21 mouse cellular contexts compared by ENCODE assay signal in genomic region chr9:122814775-122815174, GRCm38 (mm10). TPM values are rescaled to one million over a fixed set of nuclear protein-coding genes. Genes with fewer than 3 reads are reported as not detected.
DNase-seq lines count a peak whose midpoint lies in the region; ATAC-seq and TF ChIP-seq lines count a peak whose summit lies in the region.
"Had no signal": no experiment of that assay in that cellular context is flagged by ENCODE, and none has a peak within 500 bp of the region (broad histone marks: within the 10 kb centered on the region; RNA-seq: fewer than 3 reads in every experiment).

No protein-coding gene starts in this region.

- H3K27me3 ChIP-seq in kidney, adult 2 months (replicated peaks; ENCODE audit: control insufficient read depth, insufficient read depth, low read length), result no peaks in the 10 kb centered on the region
- H3K27me3 ChIP-seq in kidney, embryonic 16.5 days (ENCODE audit: insufficient read depth, low read length), result no peaks in the 10 kb centered on the region
- H3K27me3 ChIP-seq in intestine, embryonic 15.5 days (replicated peaks), result no peaks in the 10 kb centered on the region
- no peaks in the 10 kb centered on the region for H3K27me3 ChIP-seq in intestine, embryonic 16.5 days (replicated peaks; ENCODE audit: control insufficient read depth, insufficient read depth, low read length)
- H3K27me3 ChIP-seq: embryonic facial prominence, embryonic 12.5 days; forebrain, embryonic 13.5 days; forebrain, embryonic 15.5 days had no signal

- ATAC-seq in kidney, embryonic 16.5 days (ENCODE audit: low FRiP score, low TSS enrichment), result no peak
- ATAC-seq in intestine, embryonic 15.5 days, result peak; percentile 79
- peak; percentile 62 for ATAC-seq in intestine, embryonic 16.5 days
- ATAC-seq: forebrain, embryonic 13.5 days; forebrain, embryonic 15.5 days had no signal

- no peak overlapping the region for H3K4me3 ChIP-seq in kidney, adult 2 months (ENCODE audit: insufficient read depth, low read depth, low read length)
- no peak overlapping the region for H3K4me3 ChIP-seq in kidney, embryonic 16.5 days (ENCODE audit: low read length)
- H3K4me3 ChIP-seq in intestine, embryonic 15.5 days (replicated peaks), result no peak overlapping the region
- H3K4me3 ChIP-seq in intestine, embryonic 16.5 days (ENCODE audit: low read length), result no peak overlapping the region
- H3K4me3 ChIP-seq: embryonic facial prominence, embryonic 12.5 days; forebrain, embryonic 13.5 days; forebrain, embryonic 15.5 days had no signal

- no peak for DNase-seq in kidney, adult 2 months
- peak; percentile 17 for DNase-seq in yolk sac, embryonic 10.5 days (ENCODE audit: low spot score)
- DNase-seq in layer of hippocampus, adult 9-10 months (ENCODE audit: low spot score), result no peak
- no peak for DNase-seq in layer of hippocampus, adult 11-12 months (ENCODE audit: low spot score)
- DNase-seq: adrenal gland, adult 2 months; adrenal gland, postnatal 10 days; adrenal gland, postnatal 25 days; cerebellum, adult 11 months; cerebellum, adult 18-20 months; cerebellum, adult 8-10 months; cerebellum, adult 9-11 months; cerebellum, postnatal 14 days; cerebellum, postnatal 36 days; embryo, embryonic 11 days had no signal

- H3K9me3 ChIP-seq in kidney, embryonic 16.5 days (ENCODE audit: low read length), result no peaks in the 10 kb centered on the region
- H3K9me3 ChIP-seq in intestine, embryonic 15.5 days, result no peaks in the 10 kb centered on the region
- no peaks in the 10 kb centered on the region for H3K9me3 ChIP-seq in intestine, embryonic 16.5 days (ENCODE audit: control insufficient read depth, low read length)
- H3K9me3 ChIP-seq: embryonic facial prominence, embryonic 12.5 days; forebrain, embryonic 13.5 days; forebrain, embryonic 15.5 days had no signal

- TF ChIP-seq POLR2A in kidney, adult 2 months (IDR thresholded peaks at IDR 0.05; ENCODE audit: low read depth, low read length), result no peak

- peaks cover 9% of the 10 kb centered on the region for H3K4me1 ChIP-seq in kidney, adult 2 months (ENCODE audit: control insufficient read depth, insufficient read depth, low read length)
- H3K4me1 ChIP-seq in kidney, embryonic 16.5 days (ENCODE audit: insufficient read depth, low read length), result no peaks in the 10 kb centered on the region
- H3K4me1 ChIP-seq in intestine, embryonic 15.5 days (replicated peaks), result no peaks in the 10 kb centered on the region
- H3K4me1 ChIP-seq in intestine, embryonic 16.5 days (ENCODE audit: control insufficient read depth, insufficient read depth, low read length), result no peaks in the 10 kb centered on the region
- H3K4me1 ChIP-seq: embryonic facial prominence, embryonic 12.5 days; forebrain, embryonic 13.5 days; forebrain, embryonic 15.5 days had no signal

- peaks cover 8% of the 10 kb centered on the region; the same call in 1 of the 2 replicates for H3K36me3 ChIP-seq in kidney, adult 2 months (ENCODE audit: control insufficient read depth, insufficient read depth, low read length)
- H3K36me3 ChIP-seq in kidney, embryonic 16.5 days (ENCODE audit: insufficient read depth, low read length), result peaks cover 8% of the 10 kb centered on the region; the same call in 1 of the 2 replicates
- H3K36me3 ChIP-seq in intestine, embryonic 15.5 days, result no peaks in the 10 kb centered on the region
- no peaks in the 10 kb centered on the region for H3K36me3 ChIP-seq in intestine, embryonic 16.5 days (ENCODE audit: control insufficient read depth, insufficient read depth, low read length)

- H3K4me2 ChIP-seq in kidney, embryonic 16.5 days (replicated peaks; ENCODE audit: low read depth, low read length), result no peak overlapping the region
- H3K4me2 ChIP-seq in intestine, embryonic 15.5 days (replicated peaks), result no peak overlapping the region
- H3K4me2 ChIP-seq in intestine, embryonic 16.5 days (ENCODE audit: low read depth, low read length), result no peak overlapping the region
- H3K4me2 ChIP-seq: embryonic facial prominence, embryonic 12.5 days; forebrain, embryonic 13.5 days; forebrain, embryonic 15.5 days had no signal

- no peak overlapping the region for H3K9ac ChIP-seq in kidney, embryonic 16.5 days (replicated peaks; ENCODE audit: low read length)
- H3K9ac ChIP-seq in intestine, embryonic 15.5 days, result no peak overlapping the region
- no peak overlapping the region for H3K9ac ChIP-seq in intestine, embryonic 16.5 days (ENCODE audit: low read depth, low read length)
- H3K9ac ChIP-seq: embryonic facial prominence, embryonic 12.5 days; forebrain, embryonic 13.5 days; forebrain, embryonic 15.5 days had no signal

- peak overlapping the region; percentile 72 for H3K27ac ChIP-seq in kidney, adult 2 months (ENCODE audit: insufficient read depth, low read depth, low read length)
- no peak overlapping the region for H3K27ac ChIP-seq in kidney, embryonic 16.5 days (ENCODE audit: low read length)
- no peak overlapping the region for H3K27ac ChIP-seq in intestine, embryonic 15.5 days
- peak overlapping the region; percentile 51; the same call in 1 of the 2 replicates for H3K27ac ChIP-seq in intestine, embryonic 16.5 days (ENCODE audit: low read length)
- H3K27ac ChIP-seq: embryonic facial prominence, embryonic 12.5 days; forebrain, embryonic 13.5 days; forebrain, embryonic 15.5 days had no signal

- 67% methylated on average over 2 of the region's 2 CpGs for WGBS in kidney, adult 2 months
- WGBS in kidney, embryonic 16.5 days, result 88% methylated on average over 2 of the region's 2 CpGs
- WGBS in intestine, embryonic 15.5 days, result 90% methylated on average over 2 of the region's 2 CpGs
- WGBS in intestine, embryonic 16.5 days, result 80% methylated on average over 2 of the region's 2 CpGs

- TF ChIP-seq CTCF in kidney, adult 2 months (conservative IDR thresholded peaks at IDR 0.05; ENCODE audit: insufficient read depth, insufficient read length, low read depth, low read length), result peak; percentile 10; the same call in 1 of the 2 replicates

RNA-seq across cellular contexts. Expression of gene Tcaim, which starts 9.4 kb away (rescaled TPM):
- 14.2 and 16.8 TPM in 2 replicates for polyA plus RNA-seq in kidney, adult 2 months (2012; rRNA removed)
- polyA plus RNA-seq in kidney, embryonic 16.5 days (2015; fragmentation: Nextera tagmentation; extraction: Ambion mirVana), result 5.7 and 6.2 TPM in 2 replicates
- polyA plus RNA-seq in intestine, embryonic 15.5 days (2015; fragmentation: Nextera tagmentation; extraction: Ambion mirVana), result 5.1 and 5.7 TPM in 2 replicates
- polyA plus RNA-seq in intestine, embryonic 16.5 days (2015; fragmentation: Nextera tagmentation; extraction: Ambion mirVana), result 5.5 and 5.6 TPM in 2 replicates

RNA-seq across cellular contexts. Expression of gene Gm35549, which starts 29.1 kb away (rescaled TPM):
- polyA plus RNA-seq in kidney, adult 2 months (2012; rRNA removed), result 0.16 TPM in 1 of 2 replicates, not detected in the other
- polyA plus RNA-seq in kidney, embryonic 16.5 days (2015; fragmentation: Nextera tagmentation; extraction: Ambion mirVana), result 0.55 and 0.64 TPM in 2 replicates
- 0.29 TPM in 1 of 2 replicates, not detected in the other for polyA plus RNA-seq in intestine, embryonic 15.5 days (2015; fragmentation: Nextera tagmentation; extraction: Ambion mirVana)
- polyA plus RNA-seq in intestine, embryonic 16.5 days (2015; fragmentation: Nextera tagmentation; extraction: Ambion mirVana), result 0.23 TPM in 1 of 2 replicates, not detected in the other
- polyA plus RNA-seq: adrenal gland, adult 2 months; brain, embryonic 14.5 days; forebrain, embryonic 13.5 days had no signal

RNA-seq across cellular contexts. Expression of gene Zfp445, which starts 51.0 kb away (rescaled TPM):
- polyA plus RNA-seq in kidney, adult 2 months (2012; rRNA removed), result 26.9 and 30.0 TPM in 2 replicates
- polyA plus RNA-seq in kidney, embryonic 16.5 days (2015; fragmentation: Nextera tagmentation; extraction: Ambion mirVana), result 82.3 and 83.0 TPM in 2 replicates
- polyA plus RNA-seq in intestine, embryonic 15.5 days (2015; fragmentation: Nextera tagmentation; extraction: Ambion mirVana), result 46.6 and 48.3 TPM in 2 replicates
- polyA plus RNA-seq in intestine, embryonic 16.5 days (2015; fragmentation: Nextera tagmentation; extraction: Ambion mirVana), result 41.3 and 41.5 TPM in 2 replicates

Comparison
In these comparisons a context has a peak if more than half of its experiments do, and no peak if none do; other contexts are left out.
1. H3K27ac ChIP-seq: peak in kidney, adult 2 months (single experiment) and intestine, embryonic 16.5 days (single experiment); none in kidney, embryonic 16.5 days (single experiment) and intestine, embryonic 15.5 days (single experiment).